Mouse (Mus musculus) stomach, embryonic 16.5 days (tissue): ENCODE data around the gene Bdp1. TPM values are rescaled to one million over a fixed set of nuclear protein-coding genes. Genes with fewer than 3 reads are reported as not detected.

Source experiments
- polyA plus RNA-seq: library from polyadenylated mRNA; unstranded; fragments of >200 nt; fragmentation: Nextera tagmentation; extraction: Ambion mirVana; gene quantifications from 2 replicates; pipeline ENCODE4 v1.2.1, GENCODE M21; 2015

Gene Bdp1
- polyA plus RNA-seq, 1 experiment from 2014 or later, result 23.1 TPM

Other genes starting within 250 kb of the Bdp1 start
- gene Cartpt, start 203.0 kb downstream of the Bdp1 start, polyA plus RNA-seq, result 44.1 and 50.1 TPM in 2 replicates
- gene Mccc2, start 88.4 kb downstream of the Bdp1 start, polyA plus RNA-seq, result 49.1 and 50.2 TPM in 2 replicates
- 114 and 132 TPM in 2 replicates for gene Serf1, start 3.9 kb upstream of the Bdp1 start, polyA plus RNA-seq
- 36.6 and 39.3 TPM in 2 replicates for gene Smn1, start 20.8 kb upstream of the Bdp1 start, polyA plus RNA-seq
- 1.4 and 1.5 TPM in 2 replicates for gene Naip2, start 98.0 kb upstream of the Bdp1 start, polyA plus RNA-seq
- 1.7 and 2.0 TPM in 2 replicates for gene Naip5, start 142.3 kb upstream of the Bdp1 start, polyA plus RNA-seq
- gene Naip6, start 213.6 kb upstream of the Bdp1 start, polyA plus RNA-seq, result 1.5 and 2.1 TPM in 2 replicates